Mouse (Mus musculus) forebrain, embryonic 10.5 days (tissue): ENCODE data around the gene Prrx1. TPM values are rescaled to one million over a fixed set of nuclear protein-coding genes. Genes with fewer than 3 reads are reported as not detected.
A peak's percentile ranks its signal among the peaks of the same experiment; 100 is the strongest.

Experiments
- DNase-seq: peaks from one replicate; pipeline ENCODE4 v3.0.0-alpha.2; 2017; ENCODE audit warnings: low spot score; ENCODE audit errors: extremely low spot score
- H3K27ac ChIP-seq: fragments of 300-500 bp; sonication (generic); 2 replicates; pipeline ENCODE4 v1.5.1; 2016; ENCODE audit warnings: mild to moderate bottlenecking
- H3K27me3 ChIP-seq: fragments of 300-500 bp; sonication (generic); 2 replicates; pipeline ENCODE4 v1.6.1; 2016; ENCODE audit warnings: mild to moderate bottlenecking; ENCODE audit not compliant: poor library complexity, severe bottlenecking
- H3K36me3 ChIP-seq: fragments of 300-500 bp; sonication (generic); replicated peaks from 2 replicates; pipeline ENCODE4 v1.6.1; 2016; ENCODE audit warnings: mild to moderate bottlenecking, moderate library complexity
- H3K4me1 ChIP-seq: fragments of 300-500 bp; sonication (generic); 2 replicates; pipeline ENCODE4 v1.6.1; 2016
- H3K4me3 ChIP-seq: fragments of 300-500 bp; sonication (generic); 2 replicates; pipeline ENCODE4 v1.5.1; 2016; ENCODE audit warnings: mild to moderate bottlenecking, moderate library complexity
- H3K9me3 ChIP-seq: fragments of 300-500 bp; sonication (generic); 2 replicates; pipeline ENCODE4 v1.6.1; 2016; ENCODE audit warnings: mild to moderate bottlenecking, moderate library complexity
- WGBS: fragments of 180-500 bp; shearing (Covaris S2); methylation state at CpG from one replicate; pipeline ENCODE4 v1.1.7; 2016; 5-methylcytosine and 5-hydroxymethylcytosine counted together
- polyA plus RNA-seq: library from polyadenylated mRNA; unstranded; fragments of >200 nt; fragmentation: Nextera tagmentation; extraction: Ambion mirVana; gene quantifications from 2 replicates; pipeline ENCODE4 v1.2.1, GENCODE M21; 2016

Gene Prrx1
- polyA plus RNA-seq, 1 experiment from 2014 or later: 35.9 TPM

GRCm38 (mm10) chr1:163309466-163309865 lies 4.0 kb downstream of the Prrx1 start:
- peaks cover 74% of the 10 kb centered on the region for H3K27me3 ChIP-seq
- H3K36me3 ChIP-seq: 0 out of 2 replicates have a peak, but pooled peaks cover 6% of the 10 kb centered on the region
- peak overlapping the region; percentile 0; the same call in 1 of the 2 replicates for H3K27ac ChIP-seq
- peak overlapping the region; percentile 72 for H3K4me3 ChIP-seq
- no peaks in the 10 kb centered on the region for H3K9me3 ChIP-seq
- no peak for DNase-seq
- 2% methylated on average over 2 of the region's 2 CpGs for WGBS
- H3K4me1 ChIP-seq: peaks cover 77% of the 10 kb centered on the region

GRCm38 (mm10) chr1:163308631-163309030 lies 4.9 kb downstream of the Prrx1 start:
- Histone ChIP-seq H3K4me1 (peaks cover 69% of the 10 kb centered on the region), H3K27me3 (peaks cover 70% of the 10 kb centered on the region), H3K9me3 (no peaks in the 10 kb centered on the region), H3K4me3 (peak overlapping the region; percentile 72), H3K27ac (peak overlapping the region; percentile 76), H3K36me3 (peaks cover 6% of the 10 kb centered on the region; the same call in 1 of the 2 replicates)
- under 1% methylated on average over 24 of the region's 24 CpGs for WGBS
- peak; percentile 59 for DNase-seq

- Histone ChIP-seq H3K27ac (0 out of 2 replicates have a peak overlapping the region, but pooled peaks have one; percentile 76), H3K4me1 (peaks cover 59% of the 10 kb centered on the region), H3K4me3 (peak overlapping the region; percentile 72; the same call in 1 of the 2 replicates), H3K27me3 (peaks cover 68% of the 10 kb centered on the region), H3K9me3 (no peaks in the 10 kb centered on the region), H3K36me3 (peaks cover 6% of the 10 kb centered on the region; the same call in 1 of the 2 replicates)
- peak; percentile 29 for DNase-seq
- WGBS: 10% methylated on average over 11 of the region's 11 CpGs
Measured at GRCm38 (mm10) chr1:163307706-163308105, 5.8 kb downstream of the Prrx1 start.

- H3K36me3 ChIP-seq: peaks cover 6% of the 10 kb centered on the region; the same call in 1 of the 2 replicates
- WGBS: 30% methylated on average over 1 of the region's 1 CpGs
- peaks cover 50% of the 10 kb centered on the region for H3K27me3 ChIP-seq
- H3K4me3 ChIP-seq: no peak overlapping the region
- H3K4me1 ChIP-seq: peaks cover 42% of the 10 kb centered on the region
- no peaks in the 10 kb centered on the region for H3K9me3 ChIP-seq
- no peak overlapping the region for H3K27ac ChIP-seq
- DNase-seq: no peak
Measured at GRCm38 (mm10) chr1:163305956-163306355, 7.6 kb downstream of the Prrx1 start.

GRCm38 (mm10) chr1:163304837-163305236 lies 8.7 kb downstream of the Prrx1 start:
- Histone ChIP-seq H3K36me3 (peaks cover 6% of the 10 kb centered on the region; the same call in 1 of the 2 replicates), H3K4me3 (no peak overlapping the region), H3K4me1 (peaks cover 31% of the 10 kb centered on the region), H3K27ac (no peak overlapping the region), H3K27me3 (peaks cover 39% of the 10 kb centered on the region), H3K9me3 (no peaks in the 10 kb centered on the region)
- 92% methylated on average over 3 of the region's 3 CpGs for WGBS
- DNase-seq: no peak

- DNase-seq: no peak
- Histone ChIP-seq H3K4me1 (peaks cover 5% of the 10 kb centered on the region), H3K36me3 (peaks cover 12% of the 10 kb centered on the region; the same call in 1 of the 2 replicates), H3K27ac (no peak overlapping the region), H3K9me3 (no peaks in the 10 kb centered on the region), H3K27me3 (peaks cover 15% of the 10 kb centered on the region), H3K4me3 (no peak overlapping the region)
- 57% methylated on average over 6 of the region's 6 CpGs for WGBS
Measured at GRCm38 (mm10) chr1:163302292-163302691, 11.2 kb downstream of the Prrx1 start.

GRCm38 (mm10) chr1:163293152-163293551 lies 20.4 kb downstream of the Prrx1 start:
- 87% methylated on average over 4 of the region's 4 CpGs for WGBS
- peaks cover 10% of the 10 kb centered on the region for H3K36me3 ChIP-seq
- no peaks in the 10 kb centered on the region for H3K9me3 ChIP-seq
- peaks cover 17% of the 10 kb centered on the region for H3K4me1 ChIP-seq
- H3K27ac ChIP-seq: no peak overlapping the region
- no peak for DNase-seq
- no peaks in the 10 kb centered on the region for H3K27me3 ChIP-seq
- H3K4me3 ChIP-seq: no peak overlapping the region

GRCm38 (mm10) chr1:163291925-163292324 lies 21.6 kb downstream of the Prrx1 start:
- Histone ChIP-seq H3K27me3 (no peaks in the 10 kb centered on the region), H3K4me3 (no peak overlapping the region), H3K9me3 (no peaks in the 10 kb centered on the region), H3K27ac (no peak overlapping the region), H3K36me3 (peaks cover 4% of the 10 kb centered on the region; the same call in 1 of the 2 replicates), H3K4me1 (peaks cover 17% of the 10 kb centered on the region)
- 66% methylated on average over 2 of the region's 2 CpGs for WGBS
- no peak for DNase-seq

GRCm38 (mm10) chr1:163289131-163289530 lies 24.4 kb downstream of the Prrx1 start:
- WGBS: 91% methylated on average over 7 of the region's 7 CpGs
- peaks cover 27% of the 10 kb centered on the region for H3K4me1 ChIP-seq
- no peaks in the 10 kb centered on the region for H3K9me3 ChIP-seq
- no peak overlapping the region for H3K27ac ChIP-seq
- H3K4me3 ChIP-seq: no peak overlapping the region
- no peaks in the 10 kb centered on the region for H3K27me3 ChIP-seq
- no peak for DNase-seq
- H3K36me3 ChIP-seq: no peaks in the 10 kb centered on the region

GRCm38 (mm10) chr1:163285539-163285938 lies 28.0 kb downstream of the Prrx1 start:
- WGBS: 50% methylated on average over 1 of the region's 1 CpGs
- peaks cover 36% of the 10 kb centered on the region for H3K4me1 ChIP-seq
- H3K9me3 ChIP-seq: no peaks in the 10 kb centered on the region
- no peak overlapping the region for H3K4me3 ChIP-seq
- DNase-seq: no peak
- no peaks in the 10 kb centered on the region for H3K36me3 ChIP-seq
- H3K27ac ChIP-seq: no peak overlapping the region
- H3K27me3 ChIP-seq: no peaks in the 10 kb centered on the region

GRCm38 (mm10) chr1:163285136-163285535 lies 28.4 kb downstream of the Prrx1 start:
- no peaks in the 10 kb centered on the region for H3K27me3 ChIP-seq
- WGBS: 32% methylated on average over 3 of the region's 3 CpGs
- peaks cover 36% of the 10 kb centered on the region for H3K4me1 ChIP-seq
- DNase-seq: no peak
- no peak overlapping the region for H3K4me3 ChIP-seq
- no peaks in the 10 kb centered on the region for H3K9me3 ChIP-seq
- H3K27ac ChIP-seq: no peak overlapping the region
- H3K36me3 ChIP-seq: no peaks in the 10 kb centered on the region

GRCm38 (mm10) chr1:163283980-163284635 lies 29.4 kb downstream of the Prrx1 start:
- Histone ChIP-seq H3K4me3 (no peak overlapping the region), H3K4me1 (peaks cover 36% of the 10 kb centered on the region), H3K27ac (no peak overlapping the region), H3K36me3 (no peaks in the 10 kb centered on the region), H3K27me3 (no peaks in the 10 kb centered on the region), H3K9me3 (no peaks in the 10 kb centered on the region)
- no peak for DNase-seq
- 89% methylated on average over 9 of the region's 9 CpGs for WGBS

GRCm38 (mm10) chr1:163281450-163282198 lies 31.9 kb downstream of the Prrx1 start:
- WGBS: 72% methylated on average over 7 of the region's 7 CpGs
- DNase-seq: no peak
- Histone ChIP-seq H3K27ac (no peak overlapping the region), H3K9me3 (no peaks in the 10 kb centered on the region), H3K4me1 (peaks cover 36% of the 10 kb centered on the region), H3K4me3 (no peak overlapping the region), H3K36me3 (no peaks in the 10 kb centered on the region), H3K27me3 (no peaks in the 10 kb centered on the region)
